Mouse (Mus musculus) kidney, postnatal 25 days (tissue): ENCODE measurements around the gene Rpl22.

ENCODE experiments used
- DNase-seq, 2 experiments: peaks; one replicate each; pipeline ENCODE4 v3.0.0; 2021; ENCODE audit warnings: mixed read lengths in 2 of 2

Gene Rpl22

DNA sequence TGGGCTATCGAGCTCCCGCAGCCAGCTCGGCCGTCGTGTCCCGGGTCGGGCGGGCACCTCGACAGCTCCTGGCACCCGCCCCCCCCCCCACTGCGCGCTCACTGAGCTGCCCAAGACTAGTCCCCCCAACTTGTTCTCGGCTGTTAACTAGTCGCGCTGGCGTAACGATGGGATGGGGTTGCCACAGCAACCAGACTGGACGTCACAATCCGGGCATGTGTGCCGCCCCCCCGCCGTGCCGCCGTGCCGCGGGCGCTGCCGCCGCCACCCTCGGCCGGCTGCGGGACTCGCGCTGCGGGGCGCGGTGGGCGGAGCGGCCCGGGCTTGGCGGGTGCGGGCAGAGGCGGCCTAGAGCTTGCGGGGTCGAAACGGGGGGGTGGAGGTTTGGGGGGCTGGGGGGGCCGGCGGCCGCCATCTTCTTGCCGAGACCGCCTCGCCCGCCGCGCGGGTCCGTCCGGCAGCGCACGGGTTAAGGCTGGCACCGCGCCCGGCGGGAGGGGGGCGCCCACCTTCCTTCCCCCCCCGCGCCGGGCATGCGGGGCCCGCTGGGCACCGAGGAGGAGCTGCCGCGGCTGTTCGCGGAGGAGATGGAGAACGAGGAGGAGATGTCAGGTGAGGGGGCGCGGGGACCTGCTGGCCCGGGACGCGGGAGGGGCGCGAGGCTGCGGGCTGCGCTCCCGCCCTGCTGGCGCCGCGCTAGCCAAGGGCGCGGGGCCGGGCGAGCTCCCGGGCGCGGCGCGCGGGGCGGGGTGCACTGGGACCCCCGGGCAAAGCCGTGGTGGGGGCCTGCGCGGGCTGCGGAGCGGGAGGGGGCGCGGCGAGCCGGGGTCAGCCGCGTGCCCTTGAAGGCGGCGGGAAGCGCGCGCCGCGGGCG lies 13.1 kb downstream of the Rpl22 start, which contains the start of gene Chd5:
Gene Chd5 (plus strand): TSS at position 233 of the 874 bp plus-strand sequence.
- DNase-seq, result peak in 1 of 2 experiments; percentile 43

DNA sequence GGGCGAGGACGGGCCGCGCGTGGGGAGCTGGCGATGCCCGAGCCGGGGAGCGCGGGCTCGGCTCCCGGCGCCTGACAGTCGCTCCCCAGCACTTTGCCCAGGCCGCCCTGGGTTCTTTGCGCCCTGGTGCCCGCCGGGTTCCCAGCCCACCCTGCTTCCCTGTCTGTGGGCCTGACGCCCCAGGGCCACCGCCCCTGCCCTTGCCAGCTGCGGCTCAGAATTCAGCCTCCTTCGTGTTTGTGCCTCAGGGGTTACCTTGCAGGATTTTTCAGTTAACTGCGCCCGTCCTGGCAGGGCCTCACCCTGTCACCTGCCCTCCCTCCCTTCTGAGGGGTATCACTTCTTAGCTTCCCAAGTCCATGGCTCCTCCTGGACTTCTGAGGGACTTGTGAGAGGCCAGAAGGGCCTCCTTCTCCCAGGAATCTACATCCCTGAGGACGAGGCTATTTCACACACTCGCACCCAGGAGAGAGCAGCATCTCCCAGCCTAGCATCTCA lies 13.8 kb downstream of the Rpl22 start:
- no peak for DNase-seq

DNA sequence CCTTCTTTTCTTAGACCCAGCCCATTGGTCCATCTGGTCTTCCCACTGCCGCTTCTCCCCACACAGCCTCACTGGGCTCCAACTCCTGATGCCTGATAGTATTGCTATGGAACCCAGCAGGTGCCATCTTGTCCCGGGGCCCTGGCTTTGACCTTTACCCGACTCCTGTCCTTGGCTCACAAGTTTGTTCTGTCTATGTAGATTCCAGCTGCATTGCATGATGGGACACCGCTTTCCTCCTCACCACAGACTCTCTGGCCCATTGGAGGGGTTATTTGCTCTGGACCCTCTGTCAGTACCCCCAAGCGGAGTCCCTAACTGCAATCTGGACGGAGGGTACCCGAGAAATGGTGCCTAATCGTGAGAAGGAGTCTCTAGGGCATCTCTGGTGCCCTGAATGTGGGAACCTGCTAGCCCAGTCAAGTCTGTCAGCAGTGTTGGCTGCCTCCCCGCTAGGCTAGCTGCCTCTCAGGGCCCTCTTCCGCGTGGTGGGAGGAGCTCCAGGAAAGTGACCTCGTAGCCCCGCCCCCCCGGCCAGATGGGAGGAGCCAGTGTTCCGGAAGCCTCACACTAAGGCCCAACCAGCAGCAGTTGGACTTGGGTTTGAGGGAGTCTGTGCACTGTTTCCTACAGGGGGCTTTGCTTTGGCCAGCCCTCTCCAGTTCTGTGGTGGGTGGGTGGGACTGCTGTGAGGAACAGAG lies 15.2 kb downstream of the Rpl22 start:
- peak in 1 of 2 experiments; percentile 17 for DNase-seq

DNA sequence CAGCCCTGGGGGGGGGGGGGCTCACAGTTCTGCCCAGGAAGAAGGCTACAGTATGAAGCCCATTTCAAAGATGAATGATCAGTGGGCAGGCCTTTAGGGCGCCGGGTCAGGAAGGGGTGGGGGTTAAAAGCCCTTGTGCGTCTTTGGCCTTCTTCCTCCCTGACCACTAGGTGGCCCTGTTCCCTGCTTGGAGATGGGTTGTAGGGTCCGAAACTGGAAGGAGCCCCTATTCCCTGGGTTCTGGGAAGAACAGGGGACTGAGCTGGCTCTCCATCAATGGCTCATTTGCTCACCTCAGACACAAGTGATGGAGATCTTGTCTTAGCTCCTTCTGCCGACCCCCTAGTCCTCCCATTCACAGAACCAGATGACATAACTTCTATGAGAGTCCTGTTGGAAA lies 17.8 kb downstream of the Rpl22 start:
- DNase-seq, result peak in 1 of 2 experiments; percentile 12

DNA sequence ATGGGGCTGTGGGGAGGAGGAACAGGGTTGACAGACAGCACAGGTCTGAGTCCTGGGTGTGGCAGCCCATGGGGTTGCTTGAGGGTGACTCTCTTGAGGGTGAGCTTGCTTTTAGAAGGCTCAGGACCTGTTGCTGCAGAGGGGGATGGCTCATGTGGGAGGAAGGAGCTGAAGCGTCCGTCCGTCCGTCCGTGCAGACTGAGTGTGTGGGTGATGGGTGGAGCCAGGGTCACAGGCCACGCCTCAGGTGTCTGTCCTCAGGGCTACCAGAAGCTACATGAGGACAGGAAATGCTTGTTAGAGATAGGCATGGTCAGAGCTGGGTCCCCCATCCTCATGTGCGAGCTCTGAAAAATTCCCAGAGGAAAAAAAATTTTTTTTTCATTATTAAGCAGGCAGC lies 19.1 kb downstream of the Rpl22 start:
- DNase-seq, result no peak

DNA sequence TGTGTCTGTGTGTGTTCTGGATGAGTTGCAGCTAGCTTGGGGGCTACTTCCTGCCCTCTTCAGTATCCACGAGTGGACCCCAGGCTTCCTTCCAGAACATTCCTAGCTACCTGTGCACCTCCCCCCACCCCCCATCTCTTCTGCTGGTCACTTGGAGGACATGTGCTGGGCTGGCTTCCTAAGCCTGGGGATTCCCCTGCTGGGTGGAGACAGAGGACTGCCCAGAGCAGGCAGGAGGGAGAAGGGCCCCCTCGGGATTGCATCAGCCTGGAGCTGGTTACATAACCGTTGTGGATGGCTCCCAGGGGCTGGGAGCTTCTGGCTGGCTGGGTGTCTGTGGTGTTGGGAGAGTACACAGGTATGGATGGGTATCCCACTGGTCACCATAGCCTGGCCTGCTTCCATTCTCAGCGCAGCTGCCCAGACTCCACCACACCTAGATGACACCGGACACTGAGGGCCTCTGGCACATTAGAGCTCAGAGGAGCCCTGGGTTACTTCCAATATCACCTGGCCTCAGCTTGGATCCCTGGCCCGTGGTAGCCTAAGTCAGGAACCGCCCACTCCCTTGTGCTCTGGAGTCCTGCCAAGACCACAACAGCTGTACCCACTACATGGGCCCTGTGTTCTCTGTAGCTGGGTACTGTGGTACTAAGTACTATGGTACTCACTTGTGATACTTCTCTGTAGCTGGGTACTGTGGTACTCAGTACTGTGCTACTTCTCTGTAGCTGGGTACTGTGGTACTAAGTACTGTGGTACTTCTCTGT lies 19.8 kb downstream of the Rpl22 start:
- DNase-seq, result peak in 1 of 2 experiments; percentile 68

DNA sequence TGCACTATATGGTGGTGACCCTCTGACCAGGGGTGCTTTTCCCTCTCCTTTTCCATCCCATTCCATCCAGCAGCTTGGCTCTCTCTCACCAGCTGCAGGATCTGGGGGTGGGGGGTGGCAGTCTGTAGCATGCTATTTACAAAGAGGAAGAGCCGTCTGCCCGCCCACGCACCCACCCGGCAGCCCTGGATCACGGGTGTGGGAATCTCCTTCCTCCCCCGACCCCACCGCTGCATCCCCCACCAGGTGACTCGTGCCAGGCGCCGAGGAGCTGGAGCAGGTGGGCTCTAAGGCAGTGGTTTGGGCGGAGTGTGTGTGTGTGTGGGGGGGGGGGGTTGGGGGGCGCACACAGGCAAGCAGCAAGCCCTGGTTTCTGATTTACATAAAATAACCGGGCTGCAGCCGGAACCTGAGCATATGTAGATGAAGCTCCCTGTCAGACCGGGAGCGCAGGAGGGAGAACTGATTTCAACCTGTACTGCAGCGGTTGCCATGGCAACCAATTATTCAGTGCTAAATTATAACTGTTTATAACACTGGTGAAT lies 24.4 kb downstream of the Rpl22 start:
- DNase-seq, result no peak

DNA sequence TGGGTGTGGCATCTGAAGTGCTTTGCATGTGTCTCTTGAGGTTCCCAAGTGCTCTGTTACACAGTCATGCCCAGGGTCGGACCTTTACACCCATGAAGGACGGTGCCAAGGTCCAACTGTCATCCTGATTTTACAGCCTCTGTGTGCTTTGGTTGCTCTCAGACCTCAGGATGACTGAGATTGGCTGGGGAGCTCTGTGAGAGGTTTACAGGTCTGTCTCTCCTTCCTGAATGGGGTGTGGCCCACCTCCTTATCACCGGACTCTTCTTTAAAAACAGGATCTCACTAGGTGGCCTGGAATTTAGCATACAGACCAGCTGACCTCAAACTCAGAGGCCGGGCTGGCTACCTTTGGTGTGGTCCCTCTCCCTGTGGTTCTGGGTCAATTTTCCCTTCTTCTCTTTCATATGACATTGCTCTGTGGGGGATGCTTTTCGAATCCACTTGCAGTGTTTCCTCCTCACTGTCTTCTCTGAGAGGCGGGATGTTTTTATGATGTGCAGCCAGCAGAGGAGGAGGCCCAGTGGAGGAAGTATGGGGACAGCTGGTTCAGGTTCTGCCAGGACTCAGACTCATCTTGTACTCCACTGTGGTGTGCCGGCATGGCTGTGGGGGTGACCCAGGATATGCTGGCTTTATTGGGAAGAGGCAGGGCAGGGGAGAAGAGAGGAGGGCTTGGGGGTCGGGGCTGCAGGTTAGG lies 25.3 kb downstream of the Rpl22 start:
- DNase-seq, result no peak

DNA sequence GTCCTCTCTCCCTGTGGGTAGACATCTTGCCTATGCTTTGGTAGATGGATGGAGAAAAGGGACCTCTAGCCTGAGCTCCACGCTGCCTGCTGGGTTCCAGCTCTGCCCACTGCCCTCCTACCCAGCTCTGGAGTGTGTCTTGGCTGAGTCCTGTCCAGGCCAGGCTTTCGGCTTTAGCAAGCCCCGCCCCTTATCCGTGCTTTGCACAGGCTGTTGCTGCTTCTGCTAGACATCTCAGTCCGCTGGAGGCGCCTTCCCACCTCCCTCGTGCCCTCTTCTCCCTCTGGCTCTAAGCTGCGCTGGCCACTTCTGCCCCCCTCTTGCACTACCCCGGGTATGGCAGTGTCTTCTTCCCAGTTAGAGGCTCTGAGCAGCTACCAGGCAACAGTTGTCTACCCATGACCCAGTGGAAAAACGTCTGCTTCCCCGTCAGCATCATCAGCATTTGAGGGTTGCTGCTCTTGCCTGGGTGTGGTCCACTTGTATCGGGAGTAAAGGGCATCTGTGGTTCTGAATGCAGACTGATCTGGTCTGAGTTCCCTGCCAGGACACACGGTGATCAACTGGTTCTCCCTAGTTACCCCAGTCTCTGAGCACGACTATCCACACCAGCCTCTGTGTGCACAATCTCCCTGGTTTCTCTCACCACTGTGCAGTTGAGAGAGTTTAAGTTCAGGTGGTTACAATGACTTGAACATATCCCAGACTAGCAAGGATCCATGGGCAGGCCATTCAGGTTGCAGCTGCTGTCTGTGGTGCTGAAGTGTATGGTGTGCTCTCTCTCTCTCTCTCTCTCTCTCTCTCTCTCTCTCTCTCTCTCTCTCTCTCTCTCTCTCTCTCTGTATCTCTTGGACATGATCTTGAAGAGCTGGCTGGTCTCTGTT lies 26.1 kb downstream of the Rpl22 start:
- no peak for DNase-seq

DNA sequence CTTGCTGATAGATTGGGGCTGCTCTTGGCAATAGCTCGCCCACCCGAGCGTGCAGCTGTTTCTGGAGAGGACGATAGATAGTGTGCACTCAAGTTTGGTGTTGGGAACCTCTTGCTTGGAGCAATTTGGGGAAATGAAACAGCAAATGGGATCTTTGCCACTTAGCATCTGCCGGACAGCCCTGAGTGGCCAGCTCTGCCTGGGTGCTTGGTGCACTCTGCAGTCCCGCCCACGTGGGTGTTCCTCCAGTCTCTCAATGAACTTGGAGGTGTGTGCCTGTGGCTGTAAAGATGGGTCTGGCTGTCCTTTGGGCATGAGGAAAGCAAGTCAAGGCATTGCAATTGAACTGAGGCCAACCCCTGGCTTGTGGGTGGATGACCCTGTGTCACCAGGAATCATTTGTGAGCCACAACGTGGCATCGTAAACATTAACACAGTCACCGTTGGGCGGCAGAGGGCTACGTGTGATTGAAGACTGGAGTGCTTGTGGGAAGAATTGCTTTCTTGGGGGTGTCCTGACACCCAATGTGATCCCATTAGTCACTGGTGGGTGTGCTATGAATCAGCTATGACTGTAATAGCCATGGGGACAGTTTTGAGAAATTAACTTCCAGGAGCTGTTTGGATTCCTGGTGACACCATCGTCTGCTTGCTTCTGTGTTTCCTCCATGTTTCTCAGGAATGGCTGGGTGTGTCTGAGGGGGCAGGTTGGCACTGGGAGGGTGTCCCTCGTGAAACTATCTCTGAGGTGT lies 28.5 kb downstream of the Rpl22 start:
- no peak for DNase-seq

DNA sequence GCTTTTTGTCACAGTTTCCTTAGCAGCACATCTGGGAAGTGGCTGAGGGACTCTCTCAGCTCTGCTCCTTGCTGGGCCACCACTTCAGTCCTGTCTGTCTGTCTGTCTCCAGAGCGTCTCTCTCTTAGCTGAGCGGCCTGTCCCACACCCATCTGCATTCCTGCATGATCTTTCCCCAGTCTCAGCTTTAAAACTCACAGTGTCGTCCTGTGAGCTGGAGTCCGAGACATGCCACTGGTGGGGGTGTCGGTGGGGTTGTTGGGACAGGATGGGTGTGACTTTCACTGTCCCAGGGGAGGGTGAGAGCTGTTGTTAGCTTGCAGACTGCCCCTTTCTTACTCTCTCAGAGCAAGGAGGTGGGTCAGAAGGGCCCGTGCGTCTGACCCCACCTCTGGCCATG lies 30.1 kb downstream of the Rpl22 start:
- DNase-seq, result no peak

DNA sequence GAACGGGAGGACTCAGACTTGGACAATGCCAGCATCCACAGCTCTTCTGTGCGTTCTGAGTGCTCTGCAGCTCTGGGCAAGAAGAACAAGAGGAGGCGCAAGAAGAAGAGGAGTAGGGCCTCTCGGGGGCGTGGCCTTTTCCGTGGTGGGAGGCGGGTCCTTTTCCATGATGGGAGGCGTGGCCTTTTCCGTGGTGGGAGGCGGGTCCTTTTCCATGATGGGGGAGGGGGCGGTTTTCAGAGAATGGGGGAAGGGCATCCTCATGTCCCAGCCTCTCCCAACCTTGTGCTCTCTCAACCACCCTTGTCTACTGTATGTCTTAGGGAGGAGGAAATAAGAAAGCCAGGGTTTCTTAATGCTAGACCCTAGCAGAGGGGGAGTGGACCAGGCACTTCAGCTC lies 34.2 kb downstream of the Rpl22 start:
- DNase-seq, result no peak

DNA sequence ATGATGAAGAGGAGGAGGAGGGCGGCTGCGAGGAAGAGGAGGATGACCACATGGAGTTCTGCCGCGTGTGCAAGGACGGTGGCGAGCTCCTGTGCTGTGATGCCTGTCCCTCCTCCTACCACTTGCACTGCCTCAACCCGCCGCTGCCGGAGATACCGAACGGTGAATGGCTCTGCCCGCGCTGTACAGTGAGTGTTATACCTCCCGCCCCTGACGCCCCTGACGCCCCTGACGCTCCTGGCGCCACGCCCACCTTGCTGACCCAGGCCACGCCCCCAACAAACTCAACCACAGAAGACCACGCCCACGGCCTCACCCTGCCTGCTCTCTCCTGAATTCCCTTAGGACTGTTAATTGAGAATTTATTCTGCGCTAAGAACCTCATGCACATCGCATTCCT lies 35.3 kb downstream of the Rpl22 start:
- DNase-seq, result peak; percentile 30 to 51

DNA sequence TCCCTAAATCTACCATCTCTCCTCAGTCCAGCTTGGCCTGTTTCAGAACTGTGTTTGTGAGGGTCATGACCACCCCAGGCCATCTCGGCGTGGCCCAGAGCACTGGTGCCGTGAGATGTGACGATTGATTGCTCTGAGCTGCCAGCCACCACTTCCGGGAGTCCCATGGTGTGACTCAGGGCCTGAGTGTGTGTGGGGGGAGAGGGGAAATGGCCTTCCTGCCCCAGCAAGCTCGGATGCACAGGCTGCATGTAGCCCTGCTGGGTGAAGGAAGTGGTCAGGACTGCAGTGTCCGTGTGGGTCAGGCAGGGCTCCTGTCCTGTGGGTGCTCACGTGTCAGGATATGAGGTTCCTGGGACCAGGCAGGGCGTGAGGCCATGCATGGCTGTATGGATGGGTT lies 36.6 kb downstream of the Rpl22 start:
- no peak for DNase-seq

DNA sequence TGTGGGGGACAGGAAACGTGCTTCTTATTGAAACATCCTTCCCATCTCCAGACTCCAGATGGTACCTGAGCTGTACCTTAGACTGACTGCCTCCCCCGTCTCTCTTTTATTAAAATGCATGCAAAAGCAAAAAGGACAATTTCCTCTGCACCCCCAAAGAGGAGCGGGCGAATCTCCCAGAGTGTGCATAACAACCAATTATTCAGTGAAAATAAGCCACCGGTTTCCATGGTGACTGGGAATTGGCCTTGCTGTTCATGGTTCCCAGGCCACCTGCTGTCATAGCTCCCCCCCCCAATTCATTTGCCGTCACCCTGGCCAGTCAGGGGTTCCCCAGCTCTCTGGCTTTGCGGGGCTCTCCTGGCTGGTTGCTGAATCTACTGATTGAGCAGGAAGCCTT lies 39.7 kb downstream of the Rpl22 start:
- no peak for DNase-seq

DNA sequence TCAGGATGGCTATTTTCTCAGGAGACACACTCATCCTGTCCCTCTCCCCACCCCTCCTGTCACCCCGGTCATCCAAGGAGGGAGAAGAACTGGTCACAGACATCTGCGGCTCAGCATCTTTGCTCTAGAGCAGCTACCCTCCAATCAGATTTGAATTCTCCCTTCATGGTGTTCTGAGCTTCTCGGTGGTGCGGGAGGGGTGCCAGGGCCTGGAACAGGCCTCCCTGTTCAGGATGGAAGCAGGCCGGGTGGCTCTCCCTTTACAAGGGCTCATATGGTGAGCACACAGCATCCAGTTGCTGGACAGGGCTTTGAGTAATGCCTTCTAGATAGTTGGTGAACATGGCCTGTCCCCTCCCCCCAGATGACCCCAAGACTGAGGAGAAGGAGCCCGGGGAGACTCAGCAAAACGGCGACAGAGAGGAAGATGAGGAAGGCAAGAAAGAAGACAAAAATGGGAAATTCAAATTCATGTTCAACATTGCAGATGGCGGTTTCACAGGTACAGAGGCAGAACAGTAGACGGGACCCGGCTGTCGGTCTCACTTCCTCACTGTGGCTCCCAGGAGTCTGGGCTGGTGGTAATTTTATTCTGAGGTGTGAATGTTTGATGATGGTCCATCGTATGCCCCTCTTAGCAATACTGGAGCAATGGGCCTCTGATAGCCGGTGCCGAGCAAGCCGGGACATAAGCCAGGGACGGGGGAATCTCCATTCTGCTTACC lies 57.1 kb downstream of the Rpl22 start:
- DNase-seq, result no peak
